Mouse (Mus musculus): ENCODE data around the gene St6galnac3. TPM values are rescaled to one million over a fixed set of nuclear protein-coding genes. Genes with fewer than 3 reads are reported as not detected.

St6galnac3 gene
- polyA plus RNA-seq, 1 experiment = not detected

DNA sequence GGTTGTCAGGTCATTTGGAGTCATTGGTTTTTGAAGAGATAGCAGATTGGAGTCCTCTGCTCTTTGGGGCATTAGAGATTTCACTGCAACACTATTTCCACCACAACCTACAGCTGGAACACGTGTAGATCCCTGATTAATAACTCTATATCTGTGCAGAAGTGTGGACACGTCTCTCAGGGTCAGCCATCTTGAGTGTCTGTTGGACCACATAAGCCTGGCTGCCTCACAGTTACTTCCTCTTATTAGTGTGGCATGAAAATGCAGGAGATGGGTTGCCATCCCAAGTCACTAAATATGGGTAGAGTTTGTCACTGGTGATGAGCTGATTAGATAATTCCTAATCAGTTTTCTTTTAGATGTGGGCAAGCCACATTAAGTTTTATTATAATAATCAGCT is 385.0 kb downstream of the St6galnac3 start:
- no peaks in the 10 kb centered on the region for H3K79me2 ChIP-seq (ENCODE audit: control insufficient read depth, insufficient read depth)
- H3K36me3 ChIP-seq (ENCODE audit: control insufficient read depth, insufficient read depth) = no peaks in the 10 kb centered on the region
- no peak overlapping the region for H3K4me3 ChIP-seq (ENCODE audit: insufficient read depth, poor library complexity, severe bottlenecking)
- no peaks in the 10 kb centered on the region for H3K79me3 ChIP-seq (ENCODE audit: low read depth)
- H3ac ChIP-seq (ENCODE audit: control insufficient read depth, insufficient read length, low read depth) = no peak overlapping the region
- no peaks in the 10 kb centered on the region for H3K27me3 ChIP-seq (ENCODE audit: control insufficient read depth, insufficient read depth, insufficient read length)
- TF ChIP-seq MYOD1 (IDR thresholded peaks at IDR 0.05; ENCODE audit: control insufficient read depth, insufficient read length, low read depth) (no peak), MAX (IDR thresholded peaks at IDR 0.05) (no peak), CEBPB (IDR thresholded peaks at IDR 0.05; ENCODE audit: low read depth) (no peak), USF1 (IDR thresholded peaks at IDR 0.05; ENCODE audit: low read depth) (no peak), FOSL1 (IDR thresholded peaks at IDR 0.05; ENCODE audit: insufficient read depth, low read length, poor library complexity, severe bottlenecking) (no peak), MYOG (IDR thresholded peaks at IDR 0.05; ENCODE audit: control insufficient read depth, extremely low read depth, insufficient read length) (no peak), CTCF (IDR thresholded peaks at IDR 0.05; ENCODE audit: control insufficient read depth, insufficient read depth, insufficient read length) (no peak)

GRCm38 (mm10) chr3:153339091-153339490 is 385.9 kb downstream of the St6galnac3 start:
- TF ChIP-seq FOSL1 (IDR thresholded peaks at IDR 0.05; ENCODE audit: insufficient read depth, low read length, poor library complexity, severe bottlenecking) (no peak), MYOD1 (IDR thresholded peaks at IDR 0.05; ENCODE audit: control insufficient read depth, insufficient read length, low read depth) (no peak), CTCF (IDR thresholded peaks at IDR 0.05; ENCODE audit: control insufficient read depth, insufficient read depth, insufficient read length) (no peak), MAX (IDR thresholded peaks at IDR 0.05) (no peak), USF1 (IDR thresholded peaks at IDR 0.05; ENCODE audit: low read depth) (no peak), CEBPB (IDR thresholded peaks at IDR 0.05; ENCODE audit: low read depth) (no peak), MYOG (IDR thresholded peaks at IDR 0.05; ENCODE audit: control insufficient read depth, extremely low read depth, insufficient read length) (no peak)
- H3K4me3 ChIP-seq (ENCODE audit: insufficient read depth, poor library complexity, severe bottlenecking) = no peak overlapping the region
- no peak overlapping the region for H3ac ChIP-seq (ENCODE audit: control insufficient read depth, insufficient read length, low read depth)
- no peaks in the 10 kb centered on the region for H3K36me3 ChIP-seq (ENCODE audit: control insufficient read depth, insufficient read depth)
- no peaks in the 10 kb centered on the region for H3K27me3 ChIP-seq (ENCODE audit: control insufficient read depth, insufficient read depth, insufficient read length)
- H3K79me3 ChIP-seq (ENCODE audit: low read depth) = no peaks in the 10 kb centered on the region
- H3K79me2 ChIP-seq (ENCODE audit: control insufficient read depth, insufficient read depth) = no peaks in the 10 kb centered on the region

DNA sequence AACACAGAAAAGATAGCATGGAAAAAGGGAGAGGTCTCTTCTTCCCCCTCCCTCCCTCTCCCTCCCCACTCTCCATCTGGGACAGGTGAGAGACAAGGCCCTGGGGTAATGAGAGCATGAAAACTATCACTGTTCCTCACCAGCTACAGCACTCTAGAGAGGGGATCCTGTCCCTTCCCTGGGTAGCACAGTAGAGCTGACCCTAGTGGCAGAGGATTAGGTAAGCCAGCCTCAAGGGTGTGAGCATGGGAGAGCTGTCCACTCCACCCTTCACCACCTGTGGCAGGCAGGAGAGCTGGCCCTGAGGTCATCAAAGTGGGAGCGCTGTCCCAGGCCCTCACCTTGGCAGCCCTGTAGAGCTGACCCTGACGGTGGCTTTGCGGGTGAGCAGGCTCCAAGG is 387.2 kb downstream of the St6galnac3 start:
- Histone ChIP-seq H3ac (ENCODE audit: control insufficient read depth, insufficient read length, low read depth) (no peak overlapping the region), H3K36me3 (ENCODE audit: control insufficient read depth, insufficient read depth) (no peaks in the 10 kb centered on the region), H3K27me3 (ENCODE audit: control insufficient read depth, insufficient read depth, insufficient read length) (no peaks in the 10 kb centered on the region), H3K79me2 (ENCODE audit: control insufficient read depth, insufficient read depth) (no peaks in the 10 kb centered on the region), H3K4me3 (ENCODE audit: insufficient read depth, poor library complexity, severe bottlenecking) (no peak overlapping the region), H3K79me3 (ENCODE audit: low read depth) (no peaks in the 10 kb centered on the region)
- TF ChIP-seq CEBPB (IDR thresholded peaks at IDR 0.05; ENCODE audit: low read depth) (no peak), MYOG (IDR thresholded peaks at IDR 0.05; ENCODE audit: control insufficient read depth, extremely low read depth, insufficient read length) (no peak), CTCF (IDR thresholded peaks at IDR 0.05; ENCODE audit: control insufficient read depth, insufficient read depth, insufficient read length) (no peak), MAX (IDR thresholded peaks at IDR 0.05) (no peak), MYOD1 (IDR thresholded peaks at IDR 0.05; ENCODE audit: control insufficient read depth, insufficient read length, low read depth) (no peak), USF1 (IDR thresholded peaks at IDR 0.05; ENCODE audit: low read depth) (no peak), FOSL1 (IDR thresholded peaks at IDR 0.05; ENCODE audit: insufficient read depth, low read length, poor library complexity, severe bottlenecking) (no peak)

- H3K79me2 ChIP-seq (ENCODE audit: control insufficient read depth, insufficient read depth) = no peaks in the 10 kb centered on the region
- H3K27me3 ChIP-seq (ENCODE audit: control insufficient read depth, insufficient read depth, insufficient read length) = no peaks in the 10 kb centered on the region
- no peak overlapping the region for H3ac ChIP-seq (ENCODE audit: control insufficient read depth, insufficient read length, low read depth)
- H3K79me3 ChIP-seq (ENCODE audit: low read depth) = no peaks in the 10 kb centered on the region
- no peak for TF ChIP-seq USF1 (IDR thresholded peaks at IDR 0.05; ENCODE audit: low read depth)
- TF ChIP-seq MYOG (IDR thresholded peaks at IDR 0.05; ENCODE audit: control insufficient read depth, extremely low read depth, insufficient read length) = no peak
- no peak for TF ChIP-seq MYOD1 (IDR thresholded peaks at IDR 0.05; ENCODE audit: control insufficient read depth, insufficient read length, low read depth)
- TF ChIP-seq MAX (IDR thresholded peaks at IDR 0.05) = no peak
- no peak for TF ChIP-seq CTCF (IDR thresholded peaks at IDR 0.05; ENCODE audit: control insufficient read depth, insufficient read depth, insufficient read length)
- no peak for TF ChIP-seq CEBPB (IDR thresholded peaks at IDR 0.05; ENCODE audit: low read depth)
- TF ChIP-seq FOSL1 (IDR thresholded peaks at IDR 0.05; ENCODE audit: insufficient read depth, low read length, poor library complexity, severe bottlenecking) = no peak
- H3K4me3 ChIP-seq (ENCODE audit: insufficient read depth, poor library complexity, severe bottlenecking) = no peak overlapping the region
- H3K36me3 ChIP-seq (ENCODE audit: control insufficient read depth, insufficient read depth) = no peaks in the 10 kb centered on the region
Observed at GRCm38 (mm10) chr3:153337221-153337620, 387.8 kb downstream of the St6galnac3 start.

DNA sequence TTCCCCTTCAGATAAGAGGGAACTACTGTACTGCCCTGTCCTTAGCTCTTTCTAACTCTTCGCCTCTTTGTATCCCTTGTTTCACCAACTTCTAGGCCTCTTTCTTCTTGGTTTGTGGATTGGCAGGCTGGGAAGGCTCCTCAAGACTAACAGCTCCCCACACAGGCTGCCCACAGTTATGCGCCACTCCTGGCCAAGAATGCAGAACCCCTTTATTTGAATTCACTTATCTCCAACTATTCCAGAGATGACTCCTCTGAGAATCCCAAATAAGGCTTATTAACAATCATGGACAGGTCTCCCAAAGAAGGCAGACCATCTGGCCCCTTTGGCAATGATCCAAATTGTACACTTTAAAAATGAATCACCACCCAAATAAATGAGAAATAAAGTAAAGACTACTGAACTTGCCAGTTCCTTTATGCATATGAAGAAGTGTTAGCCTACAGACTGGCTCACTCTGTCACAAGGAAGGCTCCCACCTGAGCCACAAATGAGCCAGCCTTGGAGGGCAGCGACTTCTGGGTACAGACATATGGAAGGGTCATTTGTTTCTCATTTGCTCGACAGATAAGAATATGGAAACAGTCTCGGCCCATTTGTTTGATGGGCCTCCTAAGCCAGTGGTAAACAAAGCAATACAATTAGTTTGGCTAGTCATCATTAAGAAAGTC is 390.7 kb downstream of the St6galnac3 start:
- Histone ChIP-seq H3K4me3 (ENCODE audit: insufficient read depth, poor library complexity, severe bottlenecking) (no peak overlapping the region), H3ac (ENCODE audit: control insufficient read depth, insufficient read length, low read depth) (no peak overlapping the region), H3K79me3 (ENCODE audit: low read depth) (no peaks in the 10 kb centered on the region), H3K27me3 (ENCODE audit: control insufficient read depth, insufficient read depth, insufficient read length) (no peaks in the 10 kb centered on the region), H3K36me3 (ENCODE audit: control insufficient read depth, insufficient read depth) (no peaks in the 10 kb centered on the region), H3K79me2 (ENCODE audit: control insufficient read depth, insufficient read depth) (no peaks in the 10 kb centered on the region)
- TF ChIP-seq MYOD1 (IDR thresholded peaks at IDR 0.05; ENCODE audit: control insufficient read depth, insufficient read length, low read depth) (no peak), MYOG (IDR thresholded peaks at IDR 0.05; ENCODE audit: control insufficient read depth, extremely low read depth, insufficient read length) (no peak), USF1 (IDR thresholded peaks at IDR 0.05; ENCODE audit: low read depth) (no peak), CEBPB (IDR thresholded peaks at IDR 0.05; ENCODE audit: low read depth) (no peak), FOSL1 (IDR thresholded peaks at IDR 0.05; ENCODE audit: insufficient read depth, low read length, poor library complexity, severe bottlenecking) (no peak), CTCF (IDR thresholded peaks at IDR 0.05; ENCODE audit: control insufficient read depth, insufficient read depth, insufficient read length) (no peak), MAX (IDR thresholded peaks at IDR 0.05) (no peak)
